Mouse (Mus musculus) liver, embryonic 16.5 days (tissue): ENCODE measurements around the gene Pi4k2b. TPM values are rescaled to one million over a fixed set of nuclear protein-coding genes. Genes with fewer than 3 reads are reported as not detected.

Experiments
- ATAC-seq: fragments of 200-750 bp; cut with Nextera tagmentation; 2 replicates; pipeline ENCODE4 v1.8.0; 2017; ENCODE audit warnings: low read depth, mild to moderate bottlenecking, moderate number of reproducible peaks, moderate library complexity
- H3K27ac ChIP-seq: fragments of 300-500 bp; sonication (generic); 2 replicates; pipeline ENCODE4 v1.5.1; 2014; ENCODE audit warnings: mild to moderate bottlenecking, low read length
- H3K27me3 ChIP-seq: fragments of 300-500 bp; sonication (generic); 2 replicates; pipeline ENCODE4 v1.6.1; 2014; ENCODE audit warnings: low read depth, low read length, mixed read lengths; ENCODE audit not compliant: control insufficient read depth, insufficient read depth
- H3K36me3 ChIP-seq: fragments of 300-500 bp; sonication (generic); 2 replicates; pipeline ENCODE4 v1.6.1; 2014; ENCODE audit warnings: mild to moderate bottlenecking; ENCODE audit not compliant: control insufficient read depth, insufficient read depth
- H3K4me1 ChIP-seq: fragments of 300-500 bp; sonication (generic); 2 replicates; pipeline ENCODE4 v1.6.1; 2014; ENCODE audit warnings: low read depth, low read length, mixed read lengths; ENCODE audit not compliant: control insufficient read depth
- H3K4me2 ChIP-seq: fragments of 300-500 bp; sonication (generic); 2 replicates; pipeline ENCODE4 v1.6.1; 2014; ENCODE audit warnings: low read depth, low read length, mixed read lengths
- H3K4me3 ChIP-seq: fragments of 300-500 bp; sonication (generic); 2 replicates; pipeline ENCODE4 v1.5.1; 2014; ENCODE audit warnings: low read depth, mild to moderate bottlenecking, low read length
- H3K9ac ChIP-seq: fragments of 300-500 bp; sonication (generic); 2 replicates; pipeline ENCODE4 v1.6.1; 2014; ENCODE audit warnings: low read depth, low read length
- H3K9me3 ChIP-seq: fragments of 300-500 bp; sonication (generic); replicated peaks from 2 replicates; pipeline ENCODE4 v1.6.1; 2016; ENCODE audit warnings: low read length; ENCODE audit not compliant: control insufficient read depth
- WGBS: fragments of 180-500 bp; shearing (Covaris S2); extraction: QIAGEN DNeasy Blood & Tissue Kit; methylation state at CpG from one replicate; pipeline ENCODE4 v1.1.7; 2014; ENCODE audit not compliant: insufficient replicate concordance; 5-methylcytosine and 5-hydroxymethylcytosine counted together
- polyA plus RNA-seq: library from polyadenylated mRNA; unstranded; fragments of >200 nt; fragmentation: Nextera tagmentation; extraction: Ambion mirVana; gene quantifications from 2 replicates; pipeline ENCODE4 v1.2.1, GENCODE M21; 2015

Pi4k2b gene
- polyA plus RNA-seq, 1 experiment from 2014 or later = 14.4 TPM

DNA sequence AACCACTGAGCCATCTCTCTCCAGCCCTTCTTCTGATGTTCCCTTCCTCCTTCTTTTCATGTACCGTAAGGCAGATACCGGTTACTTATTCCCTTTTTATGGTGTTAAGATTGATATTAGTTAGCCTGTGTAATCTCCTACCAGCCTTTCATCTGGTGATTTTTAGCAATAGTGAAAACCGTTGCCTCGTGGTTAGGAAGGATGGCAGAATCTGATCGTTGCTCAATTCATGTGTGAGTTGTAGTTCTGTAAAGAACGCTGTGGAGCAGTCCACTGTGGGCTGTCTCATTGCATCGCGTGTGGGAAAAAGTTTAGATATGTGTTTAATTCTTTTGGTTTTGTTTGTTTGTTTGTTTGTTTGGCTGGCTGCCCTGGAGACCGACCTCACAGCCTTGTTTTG lies 51.9 kb downstream of the Pi4k2b start:
- no peak for ATAC-seq
- H3K27me3 ChIP-seq = no peaks in the 10 kb centered on the region
- H3K9ac ChIP-seq = no peak overlapping the region
- 59% methylated on average over 9 of the region's 9 CpGs for WGBS
- H3K4me3 ChIP-seq = no peak overlapping the region
- no peak overlapping the region for H3K27ac ChIP-seq
- H3K4me1 ChIP-seq = no peaks in the 10 kb centered on the region
- H3K36me3 ChIP-seq = peaks cover 7% of the 10 kb centered on the region
- no peak overlapping the region for H3K4me2 ChIP-seq
- no peaks in the 10 kb centered on the region for H3K9me3 ChIP-seq

DNA sequence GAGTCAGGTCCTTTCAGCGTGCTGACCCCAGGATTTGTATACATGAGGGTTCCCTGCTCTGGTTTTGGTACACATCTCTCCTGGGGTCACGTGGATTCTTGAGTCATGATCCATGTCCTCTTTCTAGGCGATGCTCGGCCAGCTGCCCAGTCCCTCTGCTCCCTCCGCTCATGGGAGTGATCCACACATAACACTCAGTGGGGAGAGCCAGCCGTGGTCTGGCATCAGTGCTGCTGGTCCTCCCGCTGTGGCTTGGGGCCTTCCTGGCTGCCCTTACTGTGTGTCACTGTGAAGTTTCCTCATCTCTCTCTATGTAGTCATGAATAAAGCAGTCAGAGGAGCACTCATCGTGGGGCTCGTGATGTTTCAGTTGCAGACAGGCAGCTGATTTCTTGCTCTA lies 52.7 kb downstream of the Pi4k2b start:
- no peak for ATAC-seq
- Histone ChIP-seq H3K27ac (no peak overlapping the region), H3K4me2 (no peak overlapping the region), H3K4me1 (no peaks in the 10 kb centered on the region), H3K9ac (no peak overlapping the region), H3K27me3 (no peaks in the 10 kb centered on the region), H3K36me3 (peaks cover 7% of the 10 kb centered on the region), H3K9me3 (no peaks in the 10 kb centered on the region), H3K4me3 (no peak overlapping the region)
- 74% methylated on average over 9 of the region's 9 CpGs for WGBS

DNA sequence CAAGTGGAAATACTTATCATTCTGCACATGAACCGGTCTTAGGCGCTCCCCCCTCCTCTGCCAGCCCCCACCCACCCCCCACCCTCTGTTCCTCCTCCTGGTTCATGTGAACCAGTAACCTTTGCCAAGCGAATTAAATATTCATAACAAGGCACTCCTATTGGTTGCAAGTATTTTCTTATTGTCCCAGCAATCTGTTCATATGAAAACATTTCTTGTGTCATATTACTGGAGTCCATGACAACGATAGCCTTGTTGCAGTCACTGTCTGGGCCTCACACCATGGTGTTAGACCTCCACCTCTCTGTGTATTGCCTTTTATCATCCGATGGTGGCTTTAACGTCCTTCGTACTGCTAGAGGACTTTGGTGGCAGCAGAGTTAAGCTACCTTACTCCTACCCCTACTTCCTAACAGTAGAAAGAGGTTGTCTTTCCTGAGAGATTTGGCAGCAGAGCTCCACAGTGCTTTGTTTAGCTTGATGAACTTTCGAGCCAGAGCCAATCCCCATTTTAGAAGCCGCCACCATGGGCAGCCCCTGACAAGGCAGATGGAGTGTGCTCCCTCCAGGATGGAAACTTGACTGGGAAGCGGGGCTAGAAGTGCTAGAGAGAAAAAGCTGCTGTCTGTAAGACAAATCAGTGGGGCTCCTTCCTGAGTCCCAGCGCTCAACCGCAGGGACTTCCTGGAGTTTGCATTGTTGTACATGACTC lies 58.1 kb downstream of the Pi4k2b start:
- Histone ChIP-seq H3K4me1 (no peaks in the 10 kb centered on the region), H3K27me3 (no peaks in the 10 kb centered on the region), H3K4me2 (no peak overlapping the region), H3K27ac (no peak overlapping the region), H3K9ac (no peak overlapping the region), H3K9me3 (no peaks in the 10 kb centered on the region), H3K36me3 (peaks cover 9% of the 10 kb centered on the region), H3K4me3 (no peak overlapping the region)
- WGBS = 84% methylated on average over 12 of the region's 12 CpGs
- no peak for ATAC-seq

DNA sequence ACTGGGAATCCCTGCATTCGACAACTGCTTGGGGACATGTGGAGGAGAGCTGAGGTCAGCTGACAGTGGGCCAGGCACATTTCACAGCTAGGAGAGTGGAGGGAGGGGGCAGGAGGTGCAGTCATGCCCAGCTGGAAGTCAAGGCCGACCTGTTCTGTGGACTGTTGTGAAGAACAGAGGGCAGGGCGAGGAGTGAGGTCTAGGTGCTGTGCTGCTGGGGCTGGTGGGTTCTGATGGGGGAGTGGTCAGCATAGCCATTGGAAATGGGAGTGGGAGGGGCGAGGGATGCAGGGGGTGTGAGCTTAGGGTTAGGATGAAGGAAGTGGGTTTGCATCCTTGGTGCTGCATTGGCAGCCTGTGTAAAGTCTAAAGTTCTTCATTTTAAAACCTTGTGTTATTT lies 64.4 kb downstream of the Pi4k2b start:
- 68% methylated on average over 4 of the region's 4 CpGs for WGBS
- no peak for ATAC-seq
- H3K9me3 ChIP-seq = no peaks in the 10 kb centered on the region

DNA sequence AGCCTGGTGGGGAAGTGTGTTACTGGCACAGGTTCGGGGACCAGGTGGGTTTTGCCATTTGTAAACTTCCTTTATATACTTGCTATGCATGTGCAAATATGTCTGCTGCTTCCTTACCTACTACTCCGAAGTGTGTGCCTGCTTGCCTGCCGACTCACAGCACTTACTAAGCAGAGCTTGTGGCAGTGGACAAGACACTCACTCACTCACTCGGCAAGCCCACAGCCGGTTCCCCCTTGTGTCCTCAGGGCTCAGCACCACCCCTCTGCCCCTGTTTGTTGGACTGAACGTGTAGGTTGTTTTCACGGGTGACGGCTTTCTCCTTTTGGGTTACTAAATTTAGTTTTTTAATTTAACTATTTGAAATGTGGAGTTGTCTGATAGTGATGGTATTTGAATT lies 65.0 kb downstream of the Pi4k2b start:
- Histone ChIP-seq H3K9ac (no peak overlapping the region), H3K27ac (no peak overlapping the region)
- 72% methylated on average over 8 of the region's 8 CpGs for WGBS

More for the DNA sequence above, 64.4 kb downstream of the Pi4k2b start:
- no peak overlapping the region for H3K27ac ChIP-seq
- H3K9ac ChIP-seq = no peak overlapping the region
- H3K4me3 ChIP-seq = no peak overlapping the region
- H3K4me1 ChIP-seq = no peaks in the 10 kb centered on the region
- H3K36me3 ChIP-seq = peaks cover 2% of the 10 kb centered on the region
- no peaks in the 10 kb centered on the region for H3K27me3 ChIP-seq
- no peak overlapping the region for H3K4me2 ChIP-seq

DNA sequence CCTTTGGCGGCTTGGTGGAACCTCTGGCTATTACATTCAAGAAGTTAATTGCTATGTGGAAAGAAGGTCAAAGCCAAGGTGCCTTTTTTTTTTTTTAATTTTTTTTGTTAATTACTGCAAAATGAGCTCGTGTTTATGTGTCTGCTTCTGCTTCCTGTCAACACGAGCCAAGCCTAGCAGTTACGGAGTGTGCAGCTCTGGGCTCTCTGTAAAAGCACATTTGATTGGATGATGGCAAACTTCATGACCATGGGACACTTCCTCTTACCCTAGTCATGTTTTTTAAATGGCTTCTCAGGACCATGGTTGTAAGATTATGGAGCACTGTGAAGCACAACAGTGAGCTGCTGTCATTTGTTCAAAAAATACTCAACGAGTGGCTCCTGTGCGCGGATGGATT lies 65.7 kb downstream of the Pi4k2b start:
- no peaks in the 10 kb centered on the region for H3K4me1 ChIP-seq
- WGBS = 84% methylated on average over 7 of the region's 7 CpGs
- H3K4me3 ChIP-seq = no peak overlapping the region
- peaks cover 2% of the 10 kb centered on the region for H3K36me3 ChIP-seq
- H3K4me2 ChIP-seq = no peak overlapping the region
- no peaks in the 10 kb centered on the region for H3K27me3 ChIP-seq
- H3K9me3 ChIP-seq = no peaks in the 10 kb centered on the region
- no peak overlapping the region for H3K27ac ChIP-seq
- H3K9ac ChIP-seq = no peak overlapping the region
- no peak for ATAC-seq

More for the DNA sequence above, 65.0 kb downstream of the Pi4k2b start:
- no peak overlapping the region for H3K4me2 ChIP-seq
- H3K36me3 ChIP-seq = peaks cover 2% of the 10 kb centered on the region
- H3K4me3 ChIP-seq = no peak overlapping the region
- ATAC-seq = no peak
- no peaks in the 10 kb centered on the region for H3K4me1 ChIP-seq
- no peaks in the 10 kb centered on the region for H3K9me3 ChIP-seq
- no peaks in the 10 kb centered on the region for H3K27me3 ChIP-seq

DNA sequence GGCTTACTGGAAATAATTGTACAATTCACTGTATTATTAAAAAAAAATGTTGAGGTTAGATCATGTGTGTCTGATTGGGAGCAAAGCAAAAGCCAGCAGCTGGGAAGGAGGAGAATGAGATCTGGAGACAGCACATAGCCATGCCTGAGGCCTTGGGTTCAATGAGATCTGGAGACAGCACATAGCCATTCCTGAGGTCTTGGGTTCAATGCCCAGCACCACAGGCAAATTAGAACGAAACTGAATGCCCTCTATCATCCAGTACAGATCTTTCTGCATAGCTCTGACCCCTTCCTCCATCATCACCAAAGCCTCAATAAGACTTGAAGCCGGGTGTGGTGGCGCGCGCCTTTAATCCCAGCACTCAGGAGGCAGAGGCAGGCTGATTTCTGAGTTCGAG lies 69.1 kb downstream of the Pi4k2b start:
- no peak for ATAC-seq
- Histone ChIP-seq H3K4me1 (no peaks in the 10 kb centered on the region), H3K4me3 (no peak overlapping the region), H3K36me3 (no peaks in the 10 kb centered on the region; the same call in 1 of the 2 replicates), H3K4me2 (no peak overlapping the region), H3K9ac (no peak overlapping the region), H3K27me3 (no peaks in the 10 kb centered on the region), H3K27ac (no peak overlapping the region), H3K9me3 (no peaks in the 10 kb centered on the region)
- WGBS = 82% methylated on average over 6 of the region's 6 CpGs

DNA sequence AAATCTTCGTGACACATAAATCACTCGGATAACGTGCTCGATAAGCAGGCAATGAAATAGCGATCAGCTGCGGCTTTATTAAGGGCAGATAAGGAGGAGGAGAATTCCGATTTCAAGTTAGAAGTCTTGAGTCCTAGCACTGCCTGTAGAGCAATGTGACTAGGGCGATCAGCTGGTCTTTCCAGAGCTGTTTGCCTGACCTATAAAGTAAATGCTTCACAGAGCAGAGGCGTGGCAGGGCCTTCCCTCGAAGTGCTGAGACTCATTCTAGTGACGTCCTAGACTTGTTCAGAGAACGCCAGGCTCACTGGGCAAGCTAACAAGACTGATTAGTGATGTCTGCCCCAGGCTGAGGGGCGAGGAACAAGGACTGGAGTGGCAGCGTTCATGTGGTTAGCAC lies 69.7 kb downstream of the Pi4k2b start:
- no peak overlapping the region for H3K4me3 ChIP-seq
- peaks cover 2% of the 10 kb centered on the region for H3K36me3 ChIP-seq
- no peaks in the 10 kb centered on the region for H3K4me1 ChIP-seq
- no peaks in the 10 kb centered on the region for H3K27me3 ChIP-seq
- H3K9me3 ChIP-seq = no peaks in the 10 kb centered on the region
- no peak overlapping the region for H3K9ac ChIP-seq
- no peak overlapping the region for H3K27ac ChIP-seq
- no peak for ATAC-seq
- no peak overlapping the region for H3K4me2 ChIP-seq
- 78% methylated on average over 14 of the region's 14 CpGs for WGBS

DNA sequence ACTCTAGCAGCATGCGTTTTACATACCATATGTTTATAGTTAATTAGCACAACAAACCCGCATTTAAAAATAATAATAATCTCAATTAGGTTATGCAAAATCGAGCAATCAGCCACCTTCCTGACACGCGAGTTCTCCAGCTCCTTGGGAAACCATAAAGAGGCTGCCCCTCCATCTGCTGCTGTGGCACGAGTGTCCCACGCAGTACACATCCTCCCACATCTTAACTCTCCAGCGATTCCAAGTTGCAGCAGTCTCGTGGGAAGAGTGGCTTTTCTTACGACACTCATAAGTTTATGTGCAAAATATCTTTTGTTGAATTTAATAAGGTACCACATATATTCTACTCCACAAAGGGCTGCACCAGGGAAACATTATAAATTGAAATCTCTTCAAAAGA lies 71.1 kb downstream of the Pi4k2b start:
- H3K36me3 ChIP-seq = peaks cover 2% of the 10 kb centered on the region
- H3K9ac ChIP-seq = no peak overlapping the region
- no peak for ATAC-seq
- no peaks in the 10 kb centered on the region for H3K9me3 ChIP-seq
- no peaks in the 10 kb centered on the region for H3K4me1 ChIP-seq
- no peak overlapping the region for H3K27ac ChIP-seq
- 89% methylated on average over 10 of the region's 10 CpGs for WGBS
- no peak overlapping the region for H3K4me2 ChIP-seq
- no peaks in the 10 kb centered on the region for H3K27me3 ChIP-seq
- H3K4me3 ChIP-seq = no peak overlapping the region
